Mouse (Mus musculus) forebrain, embryonic 15.5 days (tissue): ENCODE data around the gene Serpine1. TPM values are rescaled to one million over a fixed set of nuclear protein-coding genes. Genes with fewer than 3 reads are reported as not detected.

Experiments
- ATAC-seq: fragments of 200-750 bp; cut with Nextera tagmentation; replicated peaks from 2 replicates; pipeline ENCODE4 v1.8.0; 2017; ENCODE audit warnings: mild to moderate bottlenecking, moderate TSS enrichment, moderate library complexity
- H3K27ac ChIP-seq: fragments of 300-500 bp; sonication (generic); replicated peaks from 2 replicates; pipeline ENCODE4 v1.5.1; 2015; ENCODE audit warnings: mild to moderate bottlenecking, inconsistent platforms
- H3K27me3 ChIP-seq: fragments of 300-500 bp; sonication (generic); 2 replicates; pipeline ENCODE4 v1.6.1; 2015; ENCODE audit warnings: inconsistent platforms
- H3K36me3 ChIP-seq: fragments of 300-500 bp; sonication (generic); 2 replicates; pipeline ENCODE4 v1.6.1; 2015; ENCODE audit warnings: mild to moderate bottlenecking, inconsistent platforms
- H3K4me1 ChIP-seq: fragments of 300-500 bp; sonication (generic); 2 replicates; pipeline ENCODE4 v1.6.1; 2015; ENCODE audit warnings: inconsistent platforms
- H3K4me2 ChIP-seq: fragments of 300-500 bp; sonication (generic); replicated peaks from 2 replicates; pipeline ENCODE4 v1.6.1; 2015; ENCODE audit warnings: mild to moderate bottlenecking, inconsistent platforms
- H3K4me3 ChIP-seq: fragments of 300-500 bp; sonication (generic); 2 replicates; pipeline ENCODE4 v1.5.1; 2015; ENCODE audit warnings: mild to moderate bottlenecking, inconsistent platforms
- H3K9ac ChIP-seq: fragments of 300-500 bp; sonication (generic); replicated peaks from 2 replicates; pipeline ENCODE4 v1.6.1; 2015; ENCODE audit warnings: mild to moderate bottlenecking, inconsistent platforms
- H3K9me3 ChIP-seq: fragments of 300-500 bp; sonication (generic); 2 replicates; pipeline ENCODE4 v1.6.1; 2016; ENCODE audit warnings: inconsistent platforms
- WGBS: fragments of 180-500 bp; shearing (Covaris S2); methylation state at CpG from one replicate; pipeline ENCODE4 v1.1.7; 2015; ENCODE audit warnings: mixed read lengths; 5-methylcytosine and 5-hydroxymethylcytosine counted together
- polyA plus RNA-seq: library from polyadenylated mRNA; unstranded; fragments of >200 nt; fragmentation: Nextera tagmentation; extraction: Ambion mirVana; gene quantifications from 2 replicates; pipeline ENCODE4 v1.2.1, GENCODE M21; 2015

Gene Serpine1
- polyA plus RNA-seq, 1 experiment from 2014 or later, result 0.14 TPM

- Histone ChIP-seq H3K27me3 (no peaks in the 10 kb centered on the region), H3K4me1 (no peaks in the 10 kb centered on the region), H3K36me3 (no peaks in the 10 kb centered on the region), H3K4me2 (no peak overlapping the region), H3K9me3 (no peaks in the 10 kb centered on the region), H3K4me3 (no peak overlapping the region), H3K27ac (no peak overlapping the region), H3K9ac (no peak overlapping the region)
- WGBS, result 69% methylated on average over 10 of the region's 10 CpGs
- no peak for ATAC-seq
Measured at GRCm38 (mm10) chr5:137090870-137091269, 18.8 kb upstream of the Serpine1 start.

DNA sequence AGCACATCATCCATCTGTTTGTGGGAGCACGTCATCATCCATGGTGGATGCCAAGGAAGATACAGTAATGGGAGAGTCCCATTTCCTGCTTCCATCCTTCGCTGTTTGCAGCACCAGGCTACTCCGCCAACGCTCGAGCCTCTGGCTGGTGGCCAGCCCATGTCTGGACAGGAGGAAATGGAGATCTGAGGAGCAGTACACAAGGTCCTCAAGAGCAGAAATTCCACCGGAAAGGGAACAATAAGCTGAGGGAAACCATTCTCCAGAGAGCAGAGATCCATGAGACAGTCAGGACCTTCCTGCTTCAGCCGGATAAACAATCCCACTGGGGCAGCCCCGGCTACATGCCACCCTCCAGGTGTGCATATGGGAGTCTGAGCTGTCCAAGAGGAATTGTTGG lies 15.3 kb upstream of the Serpine1 start:
- Histone ChIP-seq H3K4me1 (no peaks in the 10 kb centered on the region), H3K27ac (no peak overlapping the region), H3K27me3 (no peaks in the 10 kb centered on the region), H3K9me3 (no peaks in the 10 kb centered on the region), H3K36me3 (no peaks in the 10 kb centered on the region), H3K4me3 (no peak overlapping the region), H3K9ac (no peak overlapping the region), H3K4me2 (no peak overlapping the region)
- 82% methylated on average over 8 of the region's 8 CpGs for WGBS
- no peak for ATAC-seq

- WGBS, result 84% methylated on average over 3 of the region's 3 CpGs
- H3K36me3 ChIP-seq, result no peaks in the 10 kb centered on the region
- no peaks in the 10 kb centered on the region for H3K4me1 ChIP-seq
- H3K4me3 ChIP-seq, result no peak overlapping the region
- H3K27me3 ChIP-seq, result no peaks in the 10 kb centered on the region
- no peak overlapping the region for H3K27ac ChIP-seq
- H3K9ac ChIP-seq, result no peak overlapping the region
- H3K9me3 ChIP-seq, result no peaks in the 10 kb centered on the region
- H3K4me2 ChIP-seq, result no peak overlapping the region
- ATAC-seq, result no peak
Measured at GRCm38 (mm10) chr5:137085731-137086130, 13.7 kb upstream of the Serpine1 start.

DNA sequence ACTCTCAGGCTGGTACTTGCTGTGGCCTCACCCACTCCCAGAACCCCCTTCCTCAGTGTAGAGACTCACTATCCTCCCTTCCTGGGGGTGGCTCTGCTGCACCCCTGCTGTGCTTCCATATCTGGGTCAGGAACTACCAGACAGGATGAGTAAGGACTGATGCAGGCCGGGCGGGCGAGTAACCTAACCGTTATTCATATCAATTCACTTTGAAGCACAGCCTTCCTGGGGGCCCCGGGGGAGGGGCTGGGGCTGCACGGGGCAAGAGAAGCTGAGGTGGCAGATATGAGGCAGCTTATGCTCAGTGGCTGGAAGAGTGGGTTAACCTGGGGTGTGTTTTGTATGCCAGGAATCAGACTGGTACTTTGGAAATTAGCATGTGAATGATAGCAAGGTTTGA lies 13.0 kb upstream of the Serpine1 start:
- Histone ChIP-seq H3K9me3 (no peaks in the 10 kb centered on the region), H3K36me3 (no peaks in the 10 kb centered on the region), H3K4me2 (no peak overlapping the region), H3K27ac (no peak overlapping the region), H3K9ac (no peak overlapping the region), H3K4me1 (no peaks in the 10 kb centered on the region), H3K4me3 (no peak overlapping the region), H3K27me3 (no peaks in the 10 kb centered on the region)
- WGBS, result 89% methylated on average over 6 of the region's 6 CpGs
- ATAC-seq, result no peak

DNA sequence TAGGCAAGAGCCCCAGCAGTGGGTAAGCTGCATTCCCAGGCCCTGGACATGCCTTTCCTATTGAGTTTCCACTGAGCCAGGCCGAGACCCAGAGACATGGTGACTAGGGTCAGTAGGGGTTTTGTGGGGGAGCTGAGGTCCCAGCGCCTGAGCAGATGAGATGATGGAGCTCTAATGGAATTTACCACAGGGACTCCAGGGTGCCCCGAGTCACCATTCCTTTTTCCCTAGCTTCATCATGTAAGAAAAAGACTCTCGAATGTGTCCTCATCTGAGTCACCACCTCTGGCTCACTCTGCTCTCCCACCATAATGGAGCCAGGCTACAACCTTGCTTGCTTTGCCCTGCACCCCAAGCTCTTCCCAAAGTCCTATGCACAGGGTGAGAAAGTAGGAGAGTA lies 11.0 kb upstream of the Serpine1 start:
- H3K36me3 ChIP-seq, result no peaks in the 10 kb centered on the region
- H3K9ac ChIP-seq, result no peak overlapping the region
- no peaks in the 10 kb centered on the region for H3K4me1 ChIP-seq
- H3K4me3 ChIP-seq, result no peak overlapping the region
- no peak overlapping the region for H3K4me2 ChIP-seq
- 88% methylated on average over 4 of the region's 4 CpGs for WGBS
- no peaks in the 10 kb centered on the region for H3K27me3 ChIP-seq
- no peak overlapping the region for H3K27ac ChIP-seq
- H3K9me3 ChIP-seq, result no peaks in the 10 kb centered on the region
- ATAC-seq, result no peak

- no peak for ATAC-seq
- Histone ChIP-seq H3K4me3 (no peak overlapping the region), H3K4me2 (no peak overlapping the region), H3K4me1 (no peaks in the 10 kb centered on the region), H3K36me3 (no peaks in the 10 kb centered on the region), H3K27ac (no peak overlapping the region), H3K27me3 (no peaks in the 10 kb centered on the region), H3K9me3 (no peaks in the 10 kb centered on the region), H3K9ac (no peak overlapping the region)
- WGBS, result 82% methylated on average over 5 of the region's 5 CpGs
Measured at GRCm38 (mm10) chr5:137079849-137080248, 7.8 kb upstream of the Serpine1 start.

GRCm38 (mm10) chr5:137078616-137079015 lies 6.5 kb upstream of the Serpine1 start:
- Histone ChIP-seq H3K9ac (no peak overlapping the region), H3K4me1 (peaks cover 4% of the 10 kb centered on the region; the same call in 1 of the 2 replicates), H3K27me3 (no peaks in the 10 kb centered on the region), H3K4me2 (no peak overlapping the region), H3K4me3 (no peak overlapping the region), H3K36me3 (no peaks in the 10 kb centered on the region), H3K27ac (no peak overlapping the region), H3K9me3 (no peaks in the 10 kb centered on the region)
- WGBS, result 71% methylated on average over 6 of the region's 6 CpGs
- ATAC-seq, result no peak

- no peaks in the 10 kb centered on the region for H3K27me3 ChIP-seq
- no peak overlapping the region for H3K4me3 ChIP-seq
- H3K9me3 ChIP-seq, result no peaks in the 10 kb centered on the region
- H3K27ac ChIP-seq, result no peak overlapping the region
- WGBS, result 87% methylated on average over 14 of the region's 14 CpGs
- H3K4me2 ChIP-seq, result no peak overlapping the region
- no peaks in the 10 kb centered on the region for H3K36me3 ChIP-seq
- no peak overlapping the region for H3K9ac ChIP-seq
- peaks cover 4% of the 10 kb centered on the region; the same call in 1 of the 2 replicates for H3K4me1 ChIP-seq
- ATAC-seq, result no peak
Measured at GRCm38 (mm10) chr5:137078041-137078440, 6.0 kb upstream of the Serpine1 start.

- Histone ChIP-seq H3K9me3 (no peaks in the 10 kb centered on the region), H3K9ac (no peak overlapping the region), H3K4me3 (no peak overlapping the region), H3K4me2 (no peak overlapping the region), H3K36me3 (no peaks in the 10 kb centered on the region), H3K27me3 (no peaks in the 10 kb centered on the region; the same call in 1 of the 2 replicates), H3K4me1 (peaks cover 10% of the 10 kb centered on the region), H3K27ac (no peak overlapping the region)
- ATAC-seq, result no peak
- 91% methylated on average over 7 of the region's 7 CpGs for WGBS
Measured at GRCm38 (mm10) chr5:137077187-137077586, 5.1 kb upstream of the Serpine1 start.

- WGBS, result 54% methylated on average over 12 of the region's 12 CpGs
- ATAC-seq, result no peak
- Histone ChIP-seq H3K36me3 (no peaks in the 10 kb centered on the region), H3K4me3 (no peak overlapping the region), H3K9me3 (no peaks in the 10 kb centered on the region), H3K4me1 (peaks cover 11% of the 10 kb centered on the region), H3K4me2 (no peak overlapping the region), H3K9ac (no peak overlapping the region), H3K27ac (no peak overlapping the region), H3K27me3 (no peaks in the 10 kb centered on the region; the same call in 1 of the 2 replicates)
Measured at GRCm38 (mm10) chr5:137076191-137076930, 4.3 kb upstream of the Serpine1 start.

- no peaks in the 10 kb centered on the region for H3K9me3 ChIP-seq
Measured at GRCm38 (mm10) chr5:137075726-137076125, 3.7 kb upstream of the Serpine1 start.

GRCm38 (mm10) chr5:137074191-137074651 lies 2.2 kb upstream of the Serpine1 start:
- ATAC-seq, result no peak
- no peaks in the 10 kb centered on the region; the same call in 1 of the 2 replicates for H3K27me3 ChIP-seq
- H3K4me3 ChIP-seq, result no peak overlapping the region
- H3K9me3 ChIP-seq, result no peaks in the 10 kb centered on the region
- no peaks in the 10 kb centered on the region for H3K36me3 ChIP-seq
- H3K4me1 ChIP-seq, result peaks cover 11% of the 10 kb centered on the region
- no peak overlapping the region for H3K27ac ChIP-seq
- H3K4me2 ChIP-seq, result no peak overlapping the region
- 36% methylated on average over 6 of the region's 6 CpGs for WGBS
- H3K9ac ChIP-seq, result no peak overlapping the region

More at GRCm38 (mm10) chr5:137075726-137076125, 3.7 kb upstream of the Serpine1 start:
- H3K4me3 ChIP-seq, result no peak overlapping the region
- peaks cover 11% of the 10 kb centered on the region for H3K4me1 ChIP-seq
- no peak overlapping the region for H3K27ac ChIP-seq
- H3K4me2 ChIP-seq, result no peak overlapping the region
- WGBS, result 72% methylated on average over 6 of the region's 6 CpGs
- H3K9ac ChIP-seq, result no peak overlapping the region
- no peaks in the 10 kb centered on the region for H3K36me3 ChIP-seq
- no peaks in the 10 kb centered on the region; the same call in 1 of the 2 replicates for H3K27me3 ChIP-seq
- no peak for ATAC-seq

DNA sequence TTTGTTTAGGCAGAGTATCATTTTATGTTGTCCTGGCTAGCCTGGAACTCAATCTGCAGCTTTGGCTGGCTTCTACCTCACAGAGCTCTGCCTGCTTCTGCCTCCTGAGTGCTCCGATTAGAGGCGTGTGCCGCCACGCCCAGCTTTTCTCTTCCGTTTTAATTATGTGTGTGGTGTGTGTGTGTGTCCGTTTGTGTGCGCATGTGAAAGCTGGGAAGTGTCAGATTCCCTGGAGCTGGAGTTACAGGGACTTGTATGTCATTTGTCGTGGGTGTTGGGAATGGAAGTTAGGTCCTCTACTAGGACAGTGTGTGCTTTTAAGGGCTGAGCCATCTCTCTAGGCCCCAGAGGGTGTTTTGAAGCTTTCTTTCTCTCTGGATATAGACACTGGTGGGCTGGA lies 1.1 kb upstream of the Serpine1 start:
- WGBS, result 94% methylated on average over 8 of the region's 8 CpGs
- peaks cover 11% of the 10 kb centered on the region for H3K4me1 ChIP-seq
- no peak overlapping the region for H3K4me2 ChIP-seq
- H3K4me3 ChIP-seq, result no peak overlapping the region
- no peaks in the 10 kb centered on the region for H3K9me3 ChIP-seq
- no peak overlapping the region for H3K9ac ChIP-seq
- H3K36me3 ChIP-seq, result no peaks in the 10 kb centered on the region
- no peaks in the 10 kb centered on the region; the same call in 1 of the 2 replicates for H3K27me3 ChIP-seq
- ATAC-seq, result no peak
- H3K27ac ChIP-seq, result no peak overlapping the region
